Mouse (Mus musculus) kidney, postnatal 4 days (tissue): Measurements from ENCODE around the gene Dtx1.

Source experiments
- DNase-seq, 2 experiments: peaks; one replicate each; pipeline ENCODE4 v3.0.0; 2021; ENCODE audit warnings: mixed read lengths in 2 of 2

The Dtx1 gene

DNA sequence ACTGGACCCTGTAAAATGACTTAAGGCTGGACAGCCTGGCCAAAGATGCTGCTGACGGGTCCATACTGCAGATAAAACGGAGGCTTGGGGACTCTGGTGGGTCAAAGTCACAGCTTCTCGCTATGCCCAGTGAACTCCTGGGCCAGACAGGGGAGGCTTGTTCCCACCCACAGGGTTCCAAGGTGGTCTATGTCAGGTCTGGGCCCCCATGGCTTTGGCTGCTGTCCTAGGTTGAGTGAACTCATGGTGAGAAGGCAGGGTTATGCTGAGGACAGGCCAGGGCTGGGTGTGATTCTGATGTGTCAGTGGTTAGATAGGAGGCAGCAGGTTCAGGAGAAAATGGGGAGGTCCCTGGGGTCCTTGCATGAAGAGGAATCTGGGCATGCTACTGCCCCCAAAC lies 8.1 kb downstream of the Dtx1 start:
- DNase-seq = no peak

DNA sequence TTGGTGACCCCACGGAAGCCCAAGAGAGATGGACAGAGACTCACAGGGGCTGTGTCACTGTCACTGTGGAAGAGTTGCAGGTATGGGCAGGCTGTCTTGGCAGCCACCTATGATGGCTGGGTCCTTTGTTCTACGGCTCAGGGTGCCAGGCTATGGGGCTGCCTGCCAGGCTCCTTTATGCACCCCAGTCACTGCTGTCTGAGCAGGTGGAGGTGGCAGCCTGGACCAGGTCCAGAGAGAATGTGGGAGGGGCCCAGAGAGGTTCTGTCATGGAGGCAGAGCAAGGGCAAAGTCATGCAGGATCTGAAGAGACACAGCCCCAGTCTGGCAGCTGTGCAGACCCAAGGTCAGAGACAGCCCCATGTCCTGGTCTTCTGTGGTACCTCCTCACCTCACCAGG lies 8.8 kb downstream of the Dtx1 start:
- DNase-seq = no peak

DNA sequence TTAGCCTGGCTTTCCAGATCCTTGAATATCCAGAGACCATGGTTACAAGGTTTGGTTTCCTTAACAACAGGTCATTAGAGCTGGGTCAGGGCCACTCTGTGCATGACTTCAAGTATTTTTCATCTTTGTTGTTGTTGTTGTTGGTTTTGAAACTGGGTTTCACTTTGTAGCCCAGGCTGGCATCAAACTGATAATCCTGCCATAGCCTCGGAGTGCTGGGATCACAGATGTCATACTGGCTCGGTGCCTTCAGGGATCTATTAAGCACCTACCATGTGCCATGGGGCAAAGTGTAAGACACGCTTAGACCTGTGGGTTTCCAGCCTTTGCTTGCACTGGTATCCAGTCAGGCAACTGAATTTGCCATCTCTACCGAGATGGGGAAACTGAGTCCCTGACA lies 9.3 kb downstream of the Dtx1 start:
- DNase-seq = no peak

DNA sequence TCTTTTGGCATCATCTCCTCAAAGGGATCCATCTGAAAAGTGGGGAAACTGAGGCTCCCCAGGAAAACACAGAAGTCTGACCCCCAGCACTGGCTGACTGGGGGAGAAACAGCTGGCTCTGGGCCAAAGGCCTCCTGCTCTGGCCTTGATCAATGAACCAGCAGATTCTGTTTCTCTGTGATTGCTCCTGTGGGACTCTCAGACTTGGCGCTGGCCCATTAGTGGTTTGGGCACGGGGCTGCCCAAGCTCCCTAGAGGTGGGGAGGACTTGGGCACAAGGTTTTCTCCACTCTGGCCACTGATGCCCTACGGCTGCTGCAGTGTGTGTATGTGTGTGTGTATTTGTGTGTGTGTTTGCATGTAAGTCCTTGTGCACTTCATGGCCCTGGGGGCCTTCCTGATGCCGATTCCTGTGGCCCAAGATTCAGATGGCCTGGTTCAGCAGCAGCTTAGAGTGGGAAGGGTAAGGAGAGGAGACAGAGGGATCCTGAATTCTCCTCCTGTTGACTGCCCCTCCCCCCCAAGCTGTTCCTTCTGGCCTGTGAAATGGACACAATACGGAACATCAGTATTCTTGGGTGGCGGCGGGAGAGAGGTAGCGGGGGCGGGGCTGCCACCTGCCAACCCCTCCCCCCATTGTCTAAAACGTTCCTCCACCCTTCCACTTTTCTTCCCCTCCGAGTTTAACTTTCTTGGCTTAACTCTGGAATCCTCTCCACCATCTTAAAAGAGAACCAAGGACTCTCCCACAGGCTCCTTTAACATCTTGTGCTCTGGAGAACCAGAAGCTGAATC lies 10.5 kb downstream of the Dtx1 start:
- DNase-seq = no peak

DNA sequence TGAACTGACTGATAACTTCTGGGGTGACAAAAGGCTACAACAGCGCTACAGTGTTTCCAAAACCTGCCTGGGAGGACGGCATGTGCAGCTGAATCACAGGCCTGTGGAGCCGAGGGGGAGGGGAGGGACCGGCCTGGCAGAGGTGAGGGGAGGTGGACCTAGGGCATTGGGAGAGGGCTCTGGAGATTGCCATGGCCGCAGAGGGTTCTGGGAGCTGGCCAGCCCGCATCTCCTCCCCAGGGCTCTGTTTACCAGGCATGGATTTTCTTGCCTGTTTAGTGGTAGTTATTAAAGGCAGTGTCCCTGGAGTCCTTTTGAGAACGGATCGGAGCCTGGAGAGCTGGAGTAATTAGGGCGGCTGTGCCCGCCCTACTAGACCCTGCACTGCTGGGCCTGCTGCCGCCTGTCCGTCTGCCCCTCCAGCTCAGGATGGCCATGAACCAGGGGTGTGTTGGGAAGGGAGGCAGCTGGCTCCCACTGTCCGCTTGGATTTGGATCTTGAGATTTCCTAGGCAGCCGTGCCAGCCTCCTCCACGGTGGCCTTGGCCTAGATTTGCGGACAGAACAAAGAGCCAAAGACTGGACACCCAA lies 12.8 kb downstream of the Dtx1 start:
- DNase-seq = no peak

DNA sequence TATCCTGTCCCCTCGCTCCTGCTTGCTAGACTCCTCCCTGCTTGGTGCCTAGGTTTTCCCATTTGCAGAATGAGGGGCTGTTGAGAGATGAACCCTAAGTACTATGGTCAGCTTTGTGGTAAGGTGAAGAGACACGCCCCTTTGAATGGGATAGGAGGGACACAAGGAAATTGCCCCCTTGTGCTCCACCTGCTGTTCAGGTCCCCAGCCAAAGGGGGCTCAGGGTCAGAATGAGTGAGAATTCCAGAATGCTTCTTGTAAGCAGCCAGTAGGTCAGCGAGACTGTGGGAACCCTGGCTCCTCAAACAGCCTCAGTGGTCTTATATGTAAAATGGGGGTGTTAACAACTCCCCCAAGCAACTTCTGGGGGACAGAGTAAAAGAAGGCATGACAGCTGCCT lies 13.5 kb downstream of the Dtx1 start:
- no peak for DNase-seq

DNA sequence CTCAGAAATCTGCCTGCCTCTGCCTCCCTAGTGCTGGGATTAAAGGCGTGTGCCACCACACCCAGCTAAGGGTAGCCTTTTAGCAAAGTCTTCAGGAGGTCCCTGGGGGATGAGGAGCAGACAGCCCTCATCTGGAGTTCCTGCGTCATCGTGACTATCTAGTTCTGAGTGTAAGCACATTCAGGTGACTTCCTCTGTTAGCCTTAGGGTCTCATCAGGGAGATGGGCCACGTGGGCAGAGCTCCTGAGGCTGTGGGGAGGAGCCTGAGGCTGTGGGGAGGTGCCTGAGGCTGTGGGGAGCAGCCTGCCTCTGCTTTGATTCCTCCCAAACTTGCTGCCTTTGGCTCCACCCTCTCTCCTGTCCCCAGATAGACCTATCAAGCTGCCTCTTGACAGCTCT lies 14.9 kb downstream of the Dtx1 start:
- no peak for DNase-seq

DNA sequence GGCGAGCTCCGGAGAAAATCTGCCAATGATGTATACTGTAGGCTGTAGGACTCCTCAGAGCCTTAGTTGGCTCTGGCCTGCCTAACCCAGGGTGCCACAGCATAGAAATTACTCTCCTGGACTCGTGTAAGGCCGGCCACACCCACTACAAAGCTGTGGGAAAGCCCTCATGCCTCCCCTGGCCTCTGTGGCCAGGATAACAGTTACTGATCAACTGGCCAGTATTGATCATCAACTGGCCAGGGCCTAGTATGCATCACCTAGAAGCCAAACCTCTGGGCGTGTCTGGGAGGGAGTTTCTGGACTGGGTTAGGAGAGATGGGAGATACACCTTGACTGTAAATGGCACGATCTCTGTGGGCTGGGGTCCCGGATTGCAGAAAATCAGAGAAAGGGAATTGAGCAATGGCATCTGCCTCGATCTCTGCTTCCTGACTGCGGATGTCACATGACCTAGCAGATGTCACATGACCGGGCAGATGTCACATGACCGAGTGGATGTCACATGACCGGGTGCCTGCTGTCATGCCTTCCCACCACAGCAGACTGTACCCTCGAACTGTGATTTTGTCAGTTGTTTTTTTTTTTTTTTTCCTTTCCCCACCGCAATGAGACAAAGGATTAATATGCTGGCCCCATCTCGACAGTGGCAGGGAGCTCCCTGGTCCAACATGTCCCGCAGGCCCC lies 15.5 kb downstream of the Dtx1 start:
- DNase-seq = no peak

DNA sequence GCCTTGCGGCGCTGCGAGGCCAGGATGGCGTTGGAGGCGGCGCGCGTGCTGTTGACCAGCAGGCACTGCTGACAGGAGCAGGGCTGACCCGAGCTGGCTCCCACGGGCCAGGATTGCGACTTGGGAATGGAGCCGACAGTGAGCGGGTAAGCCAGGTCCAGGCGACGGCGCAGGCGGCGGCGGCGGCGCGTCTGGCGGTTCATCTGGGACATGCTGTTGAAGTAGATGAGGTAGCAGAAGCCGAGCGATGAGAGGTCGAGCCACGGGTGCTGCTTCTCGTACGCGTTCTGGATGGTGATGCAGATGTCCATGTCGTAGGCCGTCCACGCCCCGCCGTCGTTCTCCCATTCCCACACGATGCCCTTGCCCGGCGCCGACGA lies 17.0 kb downstream of the Dtx1 start:
- no peak for DNase-seq

DNA sequence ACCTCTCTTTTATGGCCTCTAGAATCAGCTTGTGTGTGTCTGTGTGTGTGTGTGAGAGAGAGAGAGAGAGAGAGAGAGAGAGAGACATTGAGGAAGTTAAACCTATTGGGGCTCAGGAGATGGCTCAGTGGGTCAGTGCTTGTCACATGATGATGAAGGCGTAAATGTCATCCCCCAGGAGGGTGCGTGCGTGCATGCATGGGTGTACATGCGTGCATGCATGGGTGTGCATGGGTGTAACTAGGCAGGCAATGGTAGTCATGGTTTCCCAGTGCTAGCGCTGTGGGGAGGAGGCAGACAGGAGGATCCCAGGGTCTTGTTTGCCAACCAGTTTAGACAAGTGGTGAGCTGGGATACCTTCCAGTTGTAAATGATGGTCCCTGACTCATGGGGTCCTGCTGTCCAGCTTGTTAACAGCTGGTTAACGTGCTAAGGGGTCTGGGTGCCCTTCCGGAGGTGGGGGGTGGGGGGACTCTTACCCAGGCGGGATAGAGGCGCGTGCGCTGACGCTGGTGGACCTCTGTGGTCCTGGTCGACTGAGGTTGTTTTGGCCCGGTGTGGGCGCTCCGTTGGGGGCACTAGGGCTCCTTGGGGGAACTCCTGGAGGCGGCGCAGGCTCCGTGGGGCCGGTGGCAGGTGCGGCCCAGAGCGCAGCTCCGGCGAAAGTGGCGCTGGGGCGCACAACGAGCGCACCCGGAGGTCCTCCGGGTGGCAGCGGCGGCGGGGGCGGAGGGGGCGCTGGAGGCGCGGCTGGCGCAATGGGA lies 17.6 kb downstream of the Dtx1 start:
- no peak for DNase-seq

DNA sequence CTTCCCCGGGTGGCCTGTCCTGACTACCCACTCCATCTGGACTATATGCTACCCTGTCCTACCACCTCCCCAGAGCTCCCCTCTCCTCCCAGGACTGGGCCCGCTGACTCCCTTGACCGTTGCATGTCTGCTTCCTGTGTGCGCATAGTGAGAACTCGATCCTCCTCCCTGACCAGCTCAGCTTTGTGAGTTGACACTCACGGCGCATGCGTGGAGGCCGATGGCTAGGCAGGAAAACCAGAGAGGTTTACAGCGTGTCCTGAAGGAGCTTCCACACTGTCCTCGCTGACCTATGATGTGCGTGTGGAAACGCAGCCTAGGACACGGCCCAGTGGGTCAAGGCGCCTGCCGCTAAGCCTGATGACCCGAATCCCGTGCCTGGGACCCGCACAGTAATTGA lies 19.7 kb downstream of the Dtx1 start:
- DNase-seq = peak; percentile 62 to 75

DNA sequence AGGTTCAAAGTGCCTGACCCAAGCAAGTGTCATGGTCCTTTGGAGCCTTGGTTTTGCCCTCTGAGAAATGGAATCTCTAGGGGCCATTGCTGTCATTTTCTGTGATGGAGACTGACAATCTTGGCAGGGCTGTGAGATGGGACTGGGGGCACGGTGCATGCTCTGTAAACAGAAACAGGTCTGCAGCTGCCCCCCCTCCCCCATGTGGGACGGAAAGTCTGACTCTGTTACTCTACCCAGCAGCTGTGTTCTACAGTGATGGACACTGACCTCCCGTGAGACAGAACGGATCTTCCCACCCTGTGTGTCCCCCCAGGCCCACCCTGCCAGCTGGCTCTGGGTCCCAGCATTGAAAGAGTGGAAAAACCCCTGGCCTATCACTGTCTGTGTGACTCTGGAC lies 21.3 kb downstream of the Dtx1 start:
- DNase-seq = no peak

DNA sequence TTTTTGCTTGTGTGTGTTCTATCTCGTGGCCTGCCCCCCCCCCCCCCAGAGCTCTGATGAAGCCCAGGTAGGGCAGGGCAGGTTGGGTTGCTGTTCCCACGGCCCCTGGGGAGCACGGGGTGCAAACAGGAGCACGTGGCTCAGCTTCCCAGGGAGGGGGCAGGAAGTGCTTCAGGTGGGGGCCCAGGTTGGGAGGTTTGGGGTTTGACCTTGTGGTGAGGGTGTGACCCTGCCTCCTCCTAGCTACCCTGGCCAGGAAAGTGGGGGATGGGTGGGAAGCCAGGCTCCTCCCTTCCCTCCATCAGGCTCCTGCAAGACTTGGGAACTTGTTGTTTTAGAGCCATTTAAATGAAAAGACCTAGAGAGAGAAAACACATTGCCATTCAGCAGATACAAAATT lies 23.3 kb downstream of the Dtx1 start:
- no peak for DNase-seq

DNA sequence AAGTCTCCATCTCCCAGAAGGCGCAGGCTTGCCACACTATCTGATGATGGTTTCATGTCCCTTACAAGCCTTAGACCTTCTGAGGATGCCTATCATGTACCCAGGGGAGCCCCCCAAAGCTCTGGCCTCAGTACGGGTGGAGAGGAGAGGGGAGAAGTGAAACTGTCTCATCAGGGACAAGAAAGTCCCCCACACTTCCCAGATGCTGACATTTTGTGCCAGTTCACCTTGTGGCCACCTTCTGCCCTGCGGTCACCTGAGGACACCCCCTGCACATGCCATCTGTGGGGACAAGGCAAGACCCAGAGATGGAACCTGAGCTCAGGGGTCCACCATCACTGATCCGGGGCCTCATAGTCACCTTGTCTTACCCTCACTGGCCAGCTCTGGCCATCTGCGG lies 23.8 kb downstream of the Dtx1 start:
- no peak for DNase-seq

DNA sequence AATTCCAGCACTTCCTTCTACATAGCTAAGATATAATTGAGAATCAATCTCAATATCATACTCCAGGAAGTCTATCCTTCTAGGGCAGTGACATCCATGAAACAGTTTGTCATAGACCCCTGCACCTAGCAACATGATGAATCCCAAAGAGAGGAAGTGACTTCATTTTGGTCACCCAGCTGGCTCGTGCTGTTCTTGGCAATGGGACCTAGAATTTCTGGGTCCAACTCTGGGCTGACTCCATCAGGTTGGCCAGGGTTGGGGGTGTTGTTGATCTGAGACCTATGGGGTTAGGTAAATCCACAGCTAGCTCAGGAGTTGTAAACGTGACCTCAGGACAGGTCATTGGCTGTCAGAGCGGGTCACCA lies 24.3 kb downstream of the Dtx1 start:
- DNase-seq = no peak

DNA sequence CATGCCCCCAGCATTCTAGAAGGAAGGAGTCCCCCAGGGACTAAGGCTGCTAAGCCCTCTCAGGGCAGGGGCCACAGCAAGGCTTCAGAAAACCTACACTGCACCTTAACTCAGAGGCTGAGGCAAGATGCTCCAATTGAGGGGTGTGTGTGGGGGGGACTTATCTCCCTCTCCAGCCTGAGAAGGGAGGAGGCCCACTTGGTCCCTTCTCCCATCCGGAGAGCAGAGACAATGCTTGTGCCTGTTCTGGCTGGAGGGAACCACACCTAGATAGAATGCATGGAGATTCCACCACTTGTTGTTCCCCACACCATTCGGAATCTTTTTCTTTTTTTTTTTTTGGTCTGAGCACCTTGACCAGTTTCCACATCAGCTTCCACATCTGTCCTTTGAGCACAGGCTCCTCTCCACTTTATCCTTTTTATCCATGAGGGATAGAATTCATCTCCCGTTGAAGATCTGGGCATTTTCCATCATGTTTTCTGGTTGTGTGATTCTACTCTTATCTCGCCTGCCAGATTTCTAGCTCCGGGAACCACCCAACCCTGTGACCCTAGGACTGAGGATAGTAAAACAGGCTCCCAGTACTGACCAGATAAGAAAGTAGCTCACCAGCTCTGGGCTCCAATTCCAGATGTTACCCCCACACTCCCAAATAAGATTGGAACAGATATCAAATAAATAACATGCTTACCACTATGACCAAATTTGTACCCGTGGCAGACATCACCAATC lies 24.8 kb downstream of the Dtx1 start:
- DNase-seq = no peak

DNA sequence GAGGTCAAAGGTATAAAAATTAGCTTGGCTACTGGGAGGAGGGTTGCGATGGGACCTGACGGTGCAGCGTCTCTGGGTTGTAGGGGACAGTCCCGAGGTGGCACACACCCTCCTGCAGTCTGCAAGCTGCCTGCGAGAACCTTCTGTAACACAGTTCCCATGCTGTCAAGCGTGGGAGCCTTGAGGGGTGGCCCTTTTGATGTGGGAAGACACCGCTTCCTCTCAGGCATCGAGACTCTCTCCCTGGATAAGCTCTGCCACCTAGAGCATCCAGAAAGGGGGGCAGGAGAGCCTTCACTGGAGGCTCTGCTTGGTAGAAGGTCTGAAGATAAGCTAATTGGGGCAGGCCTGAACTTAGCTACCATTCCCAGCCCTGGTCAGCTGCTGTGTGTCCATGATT lies 26.0 kb downstream of the Dtx1 start:
- DNase-seq = no peak

DNA sequence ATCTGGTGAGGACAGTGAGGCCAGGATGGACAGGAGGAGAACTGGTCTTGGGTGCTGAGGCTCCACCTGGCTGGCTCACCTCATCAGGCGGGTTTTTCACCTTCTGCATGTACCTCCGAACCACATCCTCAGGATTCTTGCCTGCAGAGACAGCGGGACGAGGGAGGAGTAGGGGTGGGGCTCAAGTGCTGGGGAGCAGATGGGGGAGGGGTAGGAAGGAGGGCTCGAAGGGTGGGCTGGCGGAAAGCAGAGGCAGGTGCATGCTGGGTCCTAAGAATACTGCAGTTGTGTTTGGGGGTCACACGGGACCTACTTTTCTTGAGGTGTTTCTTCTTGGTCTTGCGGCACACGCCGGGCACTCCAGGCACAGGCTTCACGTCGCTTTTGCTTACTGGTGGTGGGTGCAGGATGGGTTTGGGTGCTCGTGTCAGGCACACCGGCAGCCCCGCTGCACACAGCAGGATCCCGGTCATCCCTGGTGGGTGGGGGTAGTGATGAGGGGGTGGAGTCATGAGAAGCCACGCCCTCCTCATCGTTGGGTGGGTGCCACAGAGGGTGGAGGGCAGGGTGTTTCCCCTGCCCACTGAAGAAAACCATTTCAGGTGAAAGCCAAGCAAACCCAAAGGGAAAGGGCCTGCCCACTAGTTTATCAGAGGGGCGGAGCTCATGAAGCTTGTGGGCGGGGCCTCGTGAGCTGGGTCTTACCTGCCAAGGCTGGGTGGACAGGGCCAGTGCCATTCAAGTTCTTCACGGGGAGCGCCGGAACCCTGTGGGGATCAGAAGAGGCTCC lies 28.6 kb downstream of the Dtx1 start:
- DNase-seq = peak in 1 of 2 experiments; percentile 46

DNA sequence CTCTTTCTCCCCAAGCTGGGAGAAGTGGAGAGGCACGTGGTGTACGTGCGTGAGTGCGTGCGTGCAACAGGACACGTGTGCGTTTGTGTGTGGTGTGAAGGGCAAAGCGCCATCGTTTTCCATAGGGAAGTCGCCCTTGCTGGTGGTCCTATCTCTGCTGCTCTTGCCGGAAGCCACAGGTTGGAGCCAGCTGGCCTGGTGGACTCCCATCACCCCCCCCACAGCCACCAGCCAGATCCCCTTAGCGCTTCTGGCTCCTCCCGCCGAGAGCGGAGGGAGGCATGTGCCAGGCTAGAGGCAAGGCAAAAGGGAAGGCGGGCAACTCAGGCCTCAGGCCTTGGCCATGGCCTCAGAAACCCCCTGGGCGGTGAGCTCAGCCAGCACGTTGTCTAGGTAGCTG lies 30.8 kb downstream of the Dtx1 start:
- no peak for DNase-seq

DNA sequence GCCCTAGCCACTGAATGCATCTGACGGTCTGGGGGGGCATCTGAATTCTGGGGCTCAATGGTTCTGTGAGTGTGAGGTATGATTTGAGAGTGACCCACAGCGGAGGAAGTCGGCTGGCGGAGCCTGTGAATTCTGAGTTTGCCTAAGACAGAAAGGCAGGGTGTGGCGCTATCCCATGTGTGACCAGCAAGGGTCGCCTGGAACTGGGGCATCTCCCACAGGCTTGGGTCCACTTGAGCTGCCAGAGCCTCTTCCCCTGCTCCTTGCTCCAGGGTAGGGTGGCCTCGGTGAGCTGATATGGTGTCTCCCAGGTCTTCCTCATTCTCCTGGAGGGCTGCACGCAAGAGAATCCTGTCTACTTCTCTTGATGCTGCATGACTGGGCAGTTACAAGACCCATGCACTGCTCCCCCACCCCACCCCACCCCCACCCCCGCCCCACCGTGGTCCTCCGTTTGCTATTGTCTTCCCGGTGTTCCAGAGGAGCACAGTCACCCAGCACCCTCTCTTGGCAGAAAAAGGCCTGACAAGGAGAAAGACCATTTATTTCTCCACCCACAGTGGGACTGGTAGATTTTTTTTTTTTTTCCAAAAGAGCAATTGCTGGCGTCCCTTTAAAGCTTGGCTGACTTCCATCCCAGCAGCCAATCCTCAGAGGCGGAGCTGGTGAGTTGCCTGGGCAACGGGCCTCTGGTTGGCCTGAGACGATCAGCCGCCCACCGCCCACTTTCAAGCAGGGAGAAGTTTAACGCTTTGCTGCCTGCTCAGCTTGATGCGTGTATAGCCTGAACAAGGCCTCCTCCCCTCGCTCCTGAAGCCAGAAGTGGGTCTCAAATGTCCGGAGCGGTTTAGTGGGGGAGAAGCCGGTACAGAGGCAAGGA lies 31.8 kb downstream of the Dtx1 start:
- peak; percentile 92 to 95 for DNase-seq

DNA sequence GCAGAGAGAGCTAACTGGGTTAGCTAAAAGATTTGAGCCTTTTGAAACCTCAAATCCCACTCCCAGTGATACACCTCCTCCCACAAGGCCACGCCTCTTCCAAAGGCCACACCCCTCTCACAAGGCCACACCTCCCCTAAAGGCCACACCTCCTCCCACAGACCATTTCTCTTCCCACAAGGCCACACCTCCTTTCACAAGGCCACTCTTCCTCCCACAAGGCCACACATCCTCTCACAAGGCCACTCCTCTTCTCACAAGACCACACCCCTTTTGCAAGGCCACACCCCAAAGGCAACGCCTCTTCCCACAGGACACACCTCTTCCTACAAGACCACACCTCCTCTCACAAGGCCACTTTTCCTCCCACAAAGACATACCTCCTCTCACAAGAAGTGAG lies 34.2 kb downstream of the Dtx1 start:
- peak; percentile 41 to 49 for DNase-seq
